Mouse (Mus musculus) erythroblast, embryonic 14.5 days (primary cell): ENCODE measurements around the gene Pard3. TPM values are rescaled to one million over a fixed set of nuclear protein-coding genes. Genes with fewer than 3 reads are reported as not detected.

Source experiments
- H3K27me3 ChIP-seq: 2 replicates; pipeline ENCODE4 v1.6.1; 2012; ENCODE audit warnings: inconsistent platforms; ENCODE audit not compliant: control insufficient read depth
- H3K36me3 ChIP-seq: 2 replicates; pipeline ENCODE4 v1.6.1; 2012; ENCODE audit warnings: mild to moderate bottlenecking, inconsistent platforms; ENCODE audit not compliant: control insufficient read depth
- H3K4me1 ChIP-seq: 2 replicates; pipeline ENCODE4 v1.6.1; 2012; ENCODE audit warnings: inconsistent platforms; ENCODE audit not compliant: control insufficient read depth
- H3K4me3 ChIP-seq: replicated peaks from 2 replicates; pipeline ENCODE3; 2012; ENCODE audit warnings: moderate library complexity, mild to moderate bottlenecking, inconsistent platforms
- H3K9me3 ChIP-seq: 2 replicates; pipeline ENCODE4 v1.6.1; 2012; ENCODE audit warnings: low read length, inconsistent platforms, mixed read lengths; ENCODE audit not compliant: control insufficient read depth
- GATA1 ChIP-seq: IDR thresholded peaks from 2 replicates; pipeline ENCODE4 v1.6.1; 2012; ENCODE audit warnings: low read length, inconsistent platforms, mixed read lengths
- TAL1 ChIP-seq: IDR thresholded peaks from 3 replicates; pipeline ENCODE4 v1.6.1; 2012; ENCODE audit warnings: low read length, inconsistent platforms, mixed read lengths
- polyA plus RNA-seq: library from polyadenylated mRNA; stranded (reverse); fragments of >175 nt; gene quantifications from 2 replicates; pipeline ENCODE4 v1.2.3, GENCODE M21; 2012

Gene Pard3
- polyA plus RNA-seq, 1 experiment: 0.02 TPM

- Histone ChIP-seq H3K27me3 (no peaks in the 10 kb centered on the region), H3K4me3 (no peak overlapping the region), H3K9me3 (no peaks in the 10 kb centered on the region), H3K36me3 (no peaks in the 10 kb centered on the region), H3K4me1 (no peaks in the 10 kb centered on the region)
- TF ChIP-seq GATA1 (no peak), TAL1 (no peak)
These were observed 156.9 kb downstream of the Pard3 start for GRCm38 (mm10) chr8:127220615-127221014.

GRCm38 (mm10) chr8:127222361-127222760 is 158.7 kb downstream of the Pard3 start:
- TF ChIP-seq GATA1: no peak
- TF ChIP-seq TAL1: no peak
- Histone ChIP-seq H3K36me3 (no peaks in the 10 kb centered on the region), H3K4me3 (no peak overlapping the region), H3K9me3 (no peaks in the 10 kb centered on the region), H3K27me3 (no peaks in the 10 kb centered on the region), H3K4me1 (no peaks in the 10 kb centered on the region)

GRCm38 (mm10) chr8:127226996-127227395 is 163.3 kb downstream of the Pard3 start:
- no peaks in the 10 kb centered on the region for H3K27me3 ChIP-seq
- H3K9me3 ChIP-seq: no peaks in the 10 kb centered on the region
- TF ChIP-seq TAL1: no peak
- TF ChIP-seq GATA1: no peak
- H3K4me3 ChIP-seq: no peak overlapping the region
- H3K36me3 ChIP-seq: no peaks in the 10 kb centered on the region
- H3K4me1 ChIP-seq: no peaks in the 10 kb centered on the region

- Histone ChIP-seq H3K36me3 (no peaks in the 10 kb centered on the region), H3K4me3 (no peak overlapping the region), H3K4me1 (no peaks in the 10 kb centered on the region), H3K27me3 (no peaks in the 10 kb centered on the region), H3K9me3 (0 out of 2 replicates have a peak, but pooled peaks cover under 1% of the 10 kb centered on the region)
- no peak for TF ChIP-seq GATA1
- TF ChIP-seq TAL1: no peak
These were observed 163.7 kb downstream of the Pard3 start for GRCm38 (mm10) chr8:127227407-127227806.

GRCm38 (mm10) chr8:127229325-127230232 is 165.9 kb downstream of the Pard3 start:
- Histone ChIP-seq H3K9me3 (peaks cover 5% of the 10 kb centered on the region; the same call in 1 of the 2 replicates), H3K4me3 (no peak overlapping the region), H3K36me3 (no peaks in the 10 kb centered on the region), H3K27me3 (no peaks in the 10 kb centered on the region), H3K4me1 (no peaks in the 10 kb centered on the region)
- no peak for TF ChIP-seq GATA1
- TF ChIP-seq TAL1: no peak

- Histone ChIP-seq H3K4me1 (no peaks in the 10 kb centered on the region), H3K27me3 (no peaks in the 10 kb centered on the region), H3K36me3 (no peaks in the 10 kb centered on the region), H3K4me3 (no peak overlapping the region), H3K9me3 (peaks cover 5% of the 10 kb centered on the region; the same call in 1 of the 2 replicates)
- TF ChIP-seq GATA1: no peak
- TF ChIP-seq TAL1: no peak
These were observed 166.5 kb downstream of the Pard3 start for GRCm38 (mm10) chr8:127230233-127230595.

GRCm38 (mm10) chr8:127243351-127243750 is 179.7 kb downstream of the Pard3 start:
- Histone ChIP-seq H3K36me3 (no peaks in the 10 kb centered on the region), H3K4me1 (no peaks in the 10 kb centered on the region), H3K9me3 (no peaks in the 10 kb centered on the region), H3K27me3 (no peaks in the 10 kb centered on the region), H3K4me3 (no peak overlapping the region)
- no peak for TF ChIP-seq TAL1
- no peak for TF ChIP-seq GATA1

- Histone ChIP-seq H3K36me3 (no peaks in the 10 kb centered on the region), H3K9me3 (no peaks in the 10 kb centered on the region), H3K4me3 (no peak overlapping the region), H3K4me1 (no peaks in the 10 kb centered on the region), H3K27me3 (no peaks in the 10 kb centered on the region)
- TF ChIP-seq TAL1 (no peak), GATA1 (no peak)
These were observed 180.1 kb downstream of the Pard3 start for GRCm38 (mm10) chr8:127243841-127244240.

- TF ChIP-seq TAL1 (no peak), GATA1 (no peak)
- Histone ChIP-seq H3K27me3 (no peaks in the 10 kb centered on the region), H3K9me3 (no peaks in the 10 kb centered on the region), H3K4me3 (no peak overlapping the region), H3K36me3 (no peaks in the 10 kb centered on the region), H3K4me1 (no peaks in the 10 kb centered on the region)
These were observed 187.1 kb downstream of the Pard3 start for GRCm38 (mm10) chr8:127250746-127251145.
